Mouse (Mus musculus) bone marrow macrophage, adult 2 months (primary cell): ENCODE data around the gene Slc22a23.

ENCODE experiments used
- CTCF ChIP-seq: IDR thresholded peaks from 2 replicates; pipeline ENCODE4 v1.5.1; 2012; ENCODE audit warnings: low read depth, mild to moderate bottlenecking, low read length, moderate library complexity
- POLR2A ChIP-seq: IDR thresholded peaks from 2 replicates; pipeline ENCODE4 v1.6.1; 2012; ENCODE audit warnings: mild to moderate bottlenecking, low read depth, low read length, borderline replicate concordance

- TF ChIP-seq POLR2A (no peak), CTCF (no peak)
Measured at GRCm38 (mm10) chr13:34129485-34130225, 215.3 kb downstream of the Slc22a23 start.
